Mouse (Mus musculus) liver, embryonic 16.5 days (tissue): ENCODE data around the gene Glmp. TPM values are rescaled to one million over a fixed set of nuclear protein-coding genes. Genes with fewer than 3 reads are reported as not detected.

Source experiments
- polyA plus RNA-seq: library from polyadenylated mRNA; unstranded; fragments of >200 nt; fragmentation: Nextera tagmentation; extraction: Ambion mirVana; gene quantifications from 2 replicates; pipeline ENCODE4 v1.2.1, GENCODE M21; 2015

Gene Glmp
- polyA plus RNA-seq, 1 experiment from 2014 or later = 97.1 TPM

Other genes starting within 250 kb of the Glmp start
- gene Ttc24, start 246.7 kb upstream of the Glmp start, polyA plus RNA-seq = not detected in 2 replicates
- 7.3 and 7.6 TPM in 2 replicates for gene Iqgap3, start 243.1 kb upstream of the Glmp start, polyA plus RNA-seq
- gene Mef2d, start 182.7 kb upstream of the Glmp start, polyA plus RNA-seq = 5.2 and 7.9 TPM in 2 replicates
- 4.8 and 6.3 TPM in 2 replicates for gene Rhbg, start 70.3 kb upstream of the Glmp start, polyA plus RNA-seq
- 0.35 TPM in 1 of 2 replicates, not detected in the other for gene Gm38392, start 37.8 kb upstream of the Glmp start, polyA plus RNA-seq
- 4.1 and 4.7 TPM in 2 replicates for gene Tsacc, start 28.0 kb upstream of the Glmp start, polyA plus RNA-seq
- gene Cct3, start 27.9 kb upstream of the Glmp start, polyA plus RNA-seq = 213 and 227 TPM in 2 replicates
- 1.0 and 1.4 TPM in 2 replicates for gene Tmem79, start 11.1 kb downstream of the Glmp start, polyA plus RNA-seq
- 27.7 and 30.8 TPM in 2 replicates for gene Smg5, start 11.2 kb downstream of the Glmp start, polyA plus RNA-seq
- gene Paqr6, start 39.6 kb downstream of the Glmp start, polyA plus RNA-seq = 5.9 and 7.0 TPM in 2 replicates
- 0.15 and 0.69 TPM in 2 replicates for gene Bglap3, start 47.7 kb downstream of the Glmp start, polyA plus RNA-seq
- not detected in 2 replicates for gene Bglap2, start 53.7 kb downstream of the Glmp start, polyA plus RNA-seq
- gene Bglap, start 59.4 kb downstream of the Glmp start, polyA plus RNA-seq = not detected in 2 replicates
- 69.7 and 76.8 TPM in 2 replicates for gene Pmf1, start 85.3 kb downstream of the Glmp start, polyA plus RNA-seq
- 10.0 and 11.8 TPM in 2 replicates for gene Slc25a44, start 100.1 kb downstream of the Glmp start, polyA plus RNA-seq
- 27.0 and 29.1 TPM in 2 replicates for gene Sema4a, start 136.2 kb downstream of the Glmp start, polyA plus RNA-seq
- 123 and 131 TPM in 2 replicates for gene Lmna, start 184.9 kb downstream of the Glmp start, polyA plus RNA-seq
- gene Mex3a, start 207.4 kb downstream of the Glmp start, polyA plus RNA-seq = 0.44 and 0.53 TPM in 2 replicates
- 0.32 and 1.1 TPM in 2 replicates for gene Rab25, start 223.3 kb downstream of the Glmp start, polyA plus RNA-seq
- 98.6 and 107 TPM in 2 replicates for gene Lamtor2, start 228.1 kb downstream of the Glmp start, polyA plus RNA-seq
- 14.8 and 16.4 TPM in 2 replicates for gene Ubqln4, start 228.7 kb downstream of the Glmp start, polyA plus RNA-seq